Mouse (Mus musculus) bone marrow, adult 2 months (tissue): Measurements from ENCODE around the gene Mcm10.

Experiments used
- CTCF ChIP-seq: fragments of 200-500 bp; IDR thresholded peaks from 2 replicates; pipeline ENCODE4 v1.5.1; 2011; ENCODE audit warnings: low read length, control low read depth; ENCODE audit not compliant: control insufficient read depth, insufficient read depth
- POLR2A ChIP-seq: fragments of 200-500 bp; IDR thresholded peaks from 2 replicates; pipeline ENCODE4 v1.6.1; 2011; ENCODE audit warnings: low read depth, mild to moderate bottlenecking, control low read depth, low read length, borderline replicate concordance; ENCODE audit not compliant: control insufficient read depth

DNA sequence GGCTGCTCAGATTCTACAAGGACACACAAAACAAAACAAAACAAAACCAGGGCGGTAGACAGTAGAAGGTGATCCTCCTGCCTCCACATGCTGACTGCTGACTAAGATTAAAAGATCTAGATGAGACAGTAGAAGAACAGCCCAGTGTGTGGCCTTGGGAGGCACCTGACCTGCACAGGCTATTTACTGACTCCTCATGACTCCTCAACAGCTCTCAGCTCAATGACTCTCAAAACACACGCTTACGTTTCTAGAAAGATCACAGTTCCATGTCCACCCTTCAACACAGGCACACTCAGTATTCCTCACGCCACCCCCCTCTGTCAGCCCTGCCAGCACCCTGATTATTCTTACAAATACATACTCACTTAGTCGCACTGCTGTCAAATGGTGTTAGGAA, 45.8 kb upstream of the Mcm10 start:
- TF ChIP-seq POLR2A (no peak), CTCF (no peak)
